In genomic region chr2:38591751-38592459, GRCm38 (mm10) we compare ENCODE assay signal across 9 mouse cellular contexts. TPM values are rescaled to one million over a fixed set of nuclear protein-coding genes. Genes with fewer than 3 reads are reported as not detected.
DNase-seq lines count a peak whose midpoint lies in the region; ATAC-seq lines count a peak whose summit lies in the region.
"Had no signal": no experiment of that assay in that cellular context is flagged by ENCODE, and none has a peak within 500 bp of the region (broad histone marks: within the 10 kb centered on the region; RNA-seq: fewer than 3 reads in every experiment).

No protein-coding gene starts in this region.

- peak; percentile 54 for ATAC-seq in CD4-positive, CD25-positive, alpha-beta regulatory T cell, adult 4 months
- ATAC-seq in activated CD4-positive, CD25-positive, alpha-beta regulatory T cell, adult 4 months: peak; percentile 36
- peak; percentile 76 for ATAC-seq in forebrain, embryonic 13.5 days
- peak; percentile 65 for ATAC-seq in midbrain, embryonic 12.5 days (ENCODE audit: low FRiP score, low read depth)

- peak; percentile 33 for DNase-seq in kidney, adult 9 months
- DNase-seq in kidney, postnatal 25 days: no peak
- no peak for DNase-seq in spleen, postnatal 14 days (ENCODE audit: low spot score in 2 of 2)
- DNase-seq in adrenal gland, postnatal 25 days: no peak

- no peak overlapping the region for H3K4me2 ChIP-seq in forebrain, embryonic 13.5 days
- no peak overlapping the region for H3K4me2 ChIP-seq in midbrain, embryonic 12.5 days (replicated peaks)
- H3K4me2 ChIP-seq: limb, embryonic 13.5 days had no signal

- peaks cover 39% of the 10 kb centered on the region for H3K36me3 ChIP-seq in forebrain, embryonic 13.5 days (ENCODE audit: poor library complexity, severe bottlenecking)
- peaks cover 34% of the 10 kb centered on the region for H3K36me3 ChIP-seq in midbrain, embryonic 12.5 days

- H3K4me3 ChIP-seq in forebrain, embryonic 13.5 days: no peak overlapping the region
- no peak overlapping the region for H3K4me3 ChIP-seq in midbrain, embryonic 12.5 days
- H3K4me3 ChIP-seq: limb, embryonic 13.5 days had no signal

- H3K27me3 ChIP-seq in forebrain, embryonic 13.5 days: no peaks in the 10 kb centered on the region
- H3K27me3 ChIP-seq in midbrain, embryonic 12.5 days: no peaks in the 10 kb centered on the region
- H3K27me3 ChIP-seq: limb, embryonic 13.5 days had no signal

- H3K9ac ChIP-seq in forebrain, embryonic 13.5 days: no peak overlapping the region
- no peak overlapping the region for H3K9ac ChIP-seq in midbrain, embryonic 12.5 days (replicated peaks)
- H3K9ac ChIP-seq: limb, embryonic 13.5 days had no signal

- H3K4me1 ChIP-seq in forebrain, embryonic 13.5 days: peaks cover 26% of the 10 kb centered on the region
- H3K4me1 ChIP-seq in midbrain, embryonic 12.5 days: peaks cover 32% of the 10 kb centered on the region

- 0 out of 2 replicates have a peak overlapping the region, but pooled peaks have one; percentile 46 for H3K27ac ChIP-seq in forebrain, embryonic 13.5 days
- peak overlapping the region; percentile 35; the same call in 1 of the 2 replicates for H3K27ac ChIP-seq in midbrain, embryonic 12.5 days (replicated peaks)
- H3K27ac ChIP-seq: limb, embryonic 13.5 days had no signal

- H3K9me3 ChIP-seq in forebrain, embryonic 13.5 days (replicated peaks): no peaks in the 10 kb centered on the region
- no peaks in the 10 kb centered on the region for H3K9me3 ChIP-seq in midbrain, embryonic 12.5 days
- H3K9me3 ChIP-seq: limb, embryonic 13.5 days had no signal

- WGBS in forebrain, embryonic 13.5 days: 41% methylated on average over 6 of the region's 6 CpGs
- WGBS in midbrain, embryonic 12.5 days: 53% methylated on average over 6 of the region's 6 CpGs

RNA-seq across cellular contexts. Expression of gene Psmb7, which starts 52.0 kb away (rescaled TPM):
- 10 to 100 TPM; 87.0 to 95.3 TPM for polyA plus RNA-seq in CD4-positive, CD25-positive, alpha-beta regulatory T cell, adult 4 months (2017; shearing (Covaris generic))
- 100 to 1,000 TPM; 116 to 139 TPM for polyA plus RNA-seq in activated CD4-positive, CD25-positive, alpha-beta regulatory T cell, adult 4 months (2017; shearing (Covaris generic))
- 348 and 354 TPM in 2 replicates for polyA plus RNA-seq in forebrain, embryonic 13.5 days (2015; fragmentation: Nextera tagmentation; extraction: Ambion mirVana)
- polyA plus RNA-seq in midbrain, embryonic 12.5 days (2016; fragmentation: Nextera tagmentation; extraction: Ambion mirVana): 273 and 282 TPM in 2 replicates
- 284 and 333 TPM in 2 replicates for total RNA-seq in adrenal gland, postnatal 25 days (2021)
